Mouse (Mus musculus) lung, postnatal 14 days (tissue): ENCODE measurements around the gene Eif4e.
A peak's percentile ranks its signal among the peaks of the same experiment; 100 is the strongest.
"Not testable (repeated sequence)": the region's sequence is repeated elsewhere in the genome, so short reads cannot be mapped to it uniquely, and the experiment has no call there.

Experiments
- DNase-seq: peaks from one replicate; pipeline ENCODE4 v3.0.0; 2021

Gene Eif4e

DNA sequence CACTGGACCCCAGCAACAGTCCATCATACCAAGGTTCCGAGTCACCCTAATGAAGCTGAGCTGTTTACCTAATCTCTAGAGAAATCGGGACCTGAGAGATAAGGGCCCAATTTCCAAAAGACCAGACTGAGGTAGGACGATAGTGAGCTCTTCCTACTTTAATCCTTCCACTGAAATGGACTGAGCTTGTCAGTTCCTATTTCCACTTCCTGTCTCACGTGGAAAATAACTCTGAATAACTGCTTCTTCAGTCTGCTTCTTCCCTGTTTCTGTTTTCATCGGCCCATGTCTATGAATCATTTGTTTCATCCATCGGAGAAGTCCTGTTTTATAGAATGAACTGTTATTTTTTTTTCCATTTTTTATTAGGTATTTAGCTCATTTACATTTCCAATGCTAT is 6.8 kb upstream of the Eif4e start:
- no peak for DNase-seq

DNA sequence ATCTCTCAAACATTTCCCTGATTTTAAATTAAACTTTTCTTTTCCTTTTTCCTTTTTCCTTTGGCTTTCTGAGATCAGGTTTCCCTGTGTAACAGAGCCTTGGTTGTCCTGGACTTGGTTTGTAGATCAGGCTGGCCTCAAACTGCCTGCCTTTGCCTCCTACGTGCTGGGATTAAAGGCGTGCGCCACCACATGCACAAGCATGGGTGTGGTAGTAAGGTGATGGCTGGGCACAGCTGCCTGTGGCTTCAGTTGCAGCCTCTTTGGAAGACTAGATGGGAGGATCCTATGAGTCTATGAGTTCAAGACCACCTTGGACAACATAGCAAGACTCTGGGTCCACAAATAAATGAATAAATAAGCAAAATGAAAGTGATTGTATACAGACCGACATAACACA is 2.0 kb upstream of the Eif4e start:
- no peak for DNase-seq

DNA sequence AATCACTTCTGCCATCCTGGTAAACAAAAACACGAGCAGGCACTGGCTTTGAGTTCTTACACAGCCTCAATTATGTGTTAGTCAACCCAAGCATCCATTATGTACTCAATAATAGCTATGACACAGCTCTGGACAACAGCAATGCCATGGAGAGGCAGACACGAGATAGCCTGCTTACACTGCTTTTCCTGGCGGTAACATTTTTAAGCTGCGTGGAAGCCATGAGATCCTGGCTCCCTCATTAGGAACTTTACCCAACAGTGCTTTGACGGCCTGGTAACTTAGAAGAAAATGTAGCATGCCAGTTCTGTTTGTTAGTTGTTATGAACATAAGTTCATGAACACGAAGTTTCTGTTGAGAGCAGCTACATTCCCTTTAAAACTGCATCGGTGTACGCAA is 485 bp upstream of the Eif4e start:
- DNase-seq = no peak

DNA sequence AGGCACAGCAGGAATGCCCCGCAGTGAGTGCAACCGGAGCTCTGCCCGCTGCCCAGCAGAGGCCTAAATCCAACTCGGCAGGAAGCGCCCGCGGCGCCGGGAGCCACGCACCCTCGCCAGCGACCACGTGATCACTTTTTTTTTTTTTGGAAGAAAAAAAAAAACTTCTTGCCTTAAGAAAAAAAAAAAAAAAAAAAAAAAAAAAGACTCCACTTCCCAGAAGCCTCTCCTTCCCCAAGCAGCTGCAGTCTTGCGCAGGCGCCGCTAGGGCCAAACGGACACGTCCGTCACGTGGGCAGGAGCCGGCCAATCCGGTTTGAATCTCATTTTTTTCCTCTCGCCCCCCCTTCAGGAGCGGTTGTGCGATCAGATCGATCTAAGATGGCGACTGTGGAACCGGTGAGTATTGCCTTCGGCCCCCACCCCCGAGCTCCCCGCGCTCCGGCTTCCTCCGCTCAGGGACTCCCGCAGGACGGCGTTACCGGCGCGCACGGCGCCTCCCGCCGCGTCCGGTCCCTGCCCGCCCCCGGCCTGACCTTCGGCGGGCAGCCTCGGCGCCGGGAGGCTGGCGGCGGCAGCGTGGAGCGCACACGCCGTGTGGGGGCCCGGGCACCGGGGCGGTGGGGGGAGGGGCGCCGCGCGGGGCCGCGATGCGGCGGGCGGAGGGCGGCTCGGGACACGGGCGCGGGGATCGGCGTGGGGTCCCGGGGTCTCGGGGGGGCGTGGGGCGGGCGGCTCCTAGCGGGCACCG is 1.1 kb downstream of the Eif4e start:
- peak; percentile 97 for DNase-seq

DNA sequence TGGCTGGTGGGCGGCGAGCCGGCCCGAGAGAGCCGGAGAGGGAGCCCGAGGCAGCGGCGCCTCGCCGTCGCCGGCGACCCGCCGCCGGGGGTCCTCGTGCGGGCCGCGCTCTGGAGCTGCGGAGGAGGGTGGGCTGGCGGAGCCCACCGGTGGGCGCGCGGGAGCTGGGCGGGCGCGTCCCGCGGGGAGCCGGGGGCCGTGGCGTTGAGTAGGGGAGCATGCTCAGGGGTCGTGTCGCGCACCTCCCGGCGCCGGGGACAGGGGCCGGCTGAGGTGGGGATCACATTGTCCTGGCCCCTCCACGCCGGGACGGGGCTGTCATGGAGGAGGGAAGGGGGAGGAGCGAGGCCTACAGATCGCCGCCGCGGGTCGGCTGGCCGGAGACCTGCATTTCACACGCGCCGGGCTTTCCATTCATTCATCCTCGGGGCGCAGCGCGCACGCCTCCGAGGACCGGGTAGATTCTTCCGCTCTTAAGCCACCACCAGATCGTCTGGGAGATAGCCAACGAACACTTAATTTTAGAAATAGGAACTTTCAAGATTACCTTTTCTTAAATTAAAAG is 1.8 kb downstream of the Eif4e start:
- DNase-seq = peak; percentile 68

DNA sequence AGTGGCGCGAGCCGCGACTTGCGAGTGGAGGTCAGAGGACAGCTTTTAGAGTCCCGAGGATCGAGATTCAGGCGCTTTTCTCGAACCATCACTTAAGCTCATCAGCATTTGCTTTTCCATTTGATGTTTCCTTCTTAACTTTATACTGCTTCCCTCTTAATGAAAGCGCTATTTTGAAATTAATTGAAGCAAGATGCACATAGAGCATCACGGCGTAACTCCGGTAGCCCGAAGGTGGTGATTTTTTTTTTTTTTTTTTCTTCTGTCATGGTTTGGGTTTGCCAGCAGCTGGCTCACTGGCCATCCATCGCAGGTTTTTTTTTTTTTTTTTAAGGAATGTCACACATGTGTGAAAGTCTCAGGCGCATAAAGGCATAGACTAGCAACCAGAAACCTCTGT is 2.3 kb downstream of the Eif4e start:
- DNase-seq = no peak

DNA sequence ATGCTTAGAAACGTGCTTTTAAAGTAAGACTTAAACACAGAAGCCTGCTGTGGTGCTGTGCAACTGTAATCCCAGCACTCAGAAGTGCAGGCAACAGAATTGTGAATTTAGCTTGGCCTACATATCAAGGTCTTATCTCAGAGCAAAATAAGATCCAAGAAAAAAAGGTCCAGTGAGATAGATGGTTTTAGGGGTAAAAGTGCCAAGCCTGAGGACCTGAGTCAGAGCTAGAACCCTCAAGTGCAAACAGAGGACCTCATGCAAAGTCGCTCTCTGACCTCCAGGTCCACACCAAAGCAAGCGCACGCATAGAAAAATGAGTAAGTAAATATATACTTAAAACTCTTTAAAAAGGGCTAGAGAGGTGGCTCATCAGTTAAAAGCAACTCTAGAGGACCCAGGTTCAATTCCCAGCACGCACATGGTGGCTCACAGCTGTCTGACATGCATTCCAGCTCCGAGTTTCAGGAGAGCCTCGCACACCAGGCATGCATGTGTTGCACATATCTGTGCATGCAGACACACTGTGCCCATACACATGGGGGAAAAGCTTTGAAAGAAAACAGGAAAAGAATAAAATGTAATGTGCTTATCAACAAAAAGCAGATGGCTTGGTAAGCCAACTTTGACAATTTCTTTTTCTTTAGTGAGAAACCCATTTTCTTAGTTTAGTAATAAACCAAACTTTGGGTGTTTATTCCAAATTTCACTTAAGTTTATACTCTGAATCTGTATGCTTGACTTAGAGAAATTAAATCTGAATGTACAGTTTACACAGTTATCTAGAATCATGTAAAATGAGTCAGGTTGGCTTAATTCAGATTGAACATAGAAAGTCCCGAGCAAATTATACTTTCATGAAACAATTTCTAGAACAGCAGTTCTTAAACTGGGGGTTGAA is 4.8 kb downstream of the Eif4e start:
- no peak for DNase-seq

DNA sequence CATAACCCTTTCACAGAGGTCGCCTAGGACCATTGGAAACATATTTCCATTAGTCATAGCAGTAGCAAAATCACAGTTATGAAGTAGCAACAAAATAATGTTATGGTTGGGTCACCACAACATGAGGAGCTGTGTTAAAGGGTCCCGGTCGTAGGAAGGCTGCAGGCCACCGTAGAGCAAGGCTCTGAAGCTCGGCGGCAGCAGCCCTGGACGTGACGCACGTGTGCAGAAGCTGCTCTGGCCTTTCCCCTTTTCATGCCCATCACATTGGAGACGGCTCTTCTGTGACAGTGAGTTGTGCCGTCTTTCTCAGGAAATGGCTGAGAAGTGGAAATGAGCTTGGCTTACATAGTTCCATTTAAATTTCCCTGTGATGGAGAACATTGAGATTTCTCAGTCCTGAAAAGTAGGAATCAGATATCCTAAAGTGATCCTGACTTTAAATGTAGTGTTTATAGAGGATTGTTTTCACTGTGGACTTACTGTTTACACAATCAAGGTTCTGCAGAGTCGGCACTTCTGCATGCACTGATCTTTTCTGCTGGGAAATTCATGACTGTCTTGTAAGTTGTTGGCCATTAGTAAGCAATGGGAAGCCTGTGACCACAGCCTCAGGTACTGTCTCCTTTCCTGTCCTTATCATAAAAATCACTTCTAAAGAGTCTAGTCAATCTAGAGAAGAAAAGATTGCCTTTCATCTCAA is 5.7 kb downstream of the Eif4e start:
- DNase-seq = no peak

DNA sequence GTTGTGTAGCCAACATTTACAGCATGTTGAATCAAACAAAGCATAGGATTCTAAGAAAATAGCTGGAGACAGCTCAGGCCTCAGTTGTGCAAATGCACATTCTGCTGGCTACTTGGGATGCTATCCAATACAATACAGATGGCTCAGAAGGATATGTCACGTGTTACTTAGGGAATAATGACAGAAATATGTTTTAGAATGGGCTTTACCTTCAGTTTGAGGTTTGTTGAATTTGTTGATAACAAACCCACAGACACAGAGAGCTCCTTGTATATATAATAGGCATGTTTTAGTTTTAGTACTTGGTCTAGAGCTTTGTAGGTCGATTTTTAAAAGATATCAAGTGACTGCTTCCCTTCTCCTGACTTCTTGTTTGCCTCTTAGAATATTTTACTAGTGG is 6.8 kb downstream of the Eif4e start:
- no peak for DNase-seq

DNA sequence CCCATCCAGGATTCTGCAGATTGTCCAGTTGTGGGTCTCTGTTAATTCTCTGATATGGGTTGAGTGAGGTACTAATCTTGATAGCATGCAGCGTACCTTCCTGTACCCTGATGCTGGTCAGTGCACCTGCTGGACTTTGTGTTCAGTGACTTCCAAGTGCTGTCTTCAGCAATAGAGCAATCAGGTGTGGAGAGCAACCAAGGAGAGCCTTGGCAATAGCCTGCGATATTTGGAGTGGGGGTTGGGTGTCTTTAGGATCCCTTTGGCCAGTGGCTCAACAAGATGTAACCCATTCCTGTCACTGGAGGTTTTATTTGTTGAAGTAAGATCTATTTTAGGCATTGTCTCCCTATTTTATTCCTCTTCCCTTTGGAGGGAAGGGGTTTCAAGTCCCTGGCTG is 10.1 kb downstream of the Eif4e start:
- no peak for DNase-seq

DNA sequence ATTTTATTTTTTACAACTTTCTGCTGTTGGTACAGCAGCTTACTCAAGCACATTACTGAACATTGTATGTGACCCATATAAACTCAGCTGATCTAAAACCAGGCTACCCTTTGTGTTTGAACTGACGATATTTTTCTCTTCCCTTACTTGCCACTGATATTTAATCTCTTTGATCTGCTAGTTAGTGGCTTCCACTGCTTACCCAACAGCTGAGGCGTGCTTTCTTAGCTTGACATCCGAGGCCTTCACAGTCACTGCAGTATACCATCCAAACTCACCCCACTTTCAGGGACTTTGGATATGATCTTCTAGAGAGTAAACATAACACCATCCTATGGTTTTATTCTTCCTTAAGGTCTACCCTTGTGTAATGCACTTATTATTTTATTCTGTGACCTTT is 16.6 kb downstream of the Eif4e start:
- DNase-seq = no peak

DNA sequence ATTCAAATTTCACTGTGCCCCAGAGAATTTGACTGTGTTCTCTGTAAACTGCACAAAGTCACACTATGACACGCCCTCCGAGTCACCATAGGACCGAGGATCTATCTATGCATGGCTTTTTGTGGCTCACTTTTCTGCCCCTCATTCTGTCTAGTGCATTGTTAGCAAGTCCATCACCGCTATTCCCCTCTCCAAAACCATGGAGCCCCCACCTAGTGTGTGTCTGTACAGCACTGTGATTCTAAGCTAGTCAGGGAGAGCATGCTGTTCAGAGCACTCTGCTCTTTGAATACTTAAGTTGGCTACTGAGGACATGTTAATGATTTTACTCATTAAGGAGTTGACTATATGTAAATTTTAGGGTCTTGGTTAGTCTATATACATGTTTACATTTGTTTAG is 18.1 kb downstream of the Eif4e start:
- DNase-seq = no peak

DNA sequence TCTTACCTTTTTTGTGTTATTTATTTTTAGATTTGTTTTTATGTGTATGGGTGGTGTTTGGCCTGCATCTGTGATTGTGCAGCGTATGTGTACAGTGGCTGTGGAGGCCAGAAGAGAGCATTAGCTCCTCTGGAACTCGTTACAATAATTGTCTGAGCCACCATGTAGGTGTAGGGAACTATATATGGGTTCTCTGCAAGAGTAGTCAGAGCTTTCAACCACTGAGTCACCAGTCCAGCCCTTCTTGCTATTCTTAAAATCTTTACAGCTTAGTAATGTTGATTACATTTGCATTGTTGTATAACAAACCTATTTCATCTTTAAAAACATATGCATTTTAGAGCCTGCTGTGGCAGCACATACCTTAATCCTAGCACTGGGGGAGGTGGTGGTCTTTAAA is 20.7 kb downstream of the Eif4e start:
- no peak for DNase-seq

DNA sequence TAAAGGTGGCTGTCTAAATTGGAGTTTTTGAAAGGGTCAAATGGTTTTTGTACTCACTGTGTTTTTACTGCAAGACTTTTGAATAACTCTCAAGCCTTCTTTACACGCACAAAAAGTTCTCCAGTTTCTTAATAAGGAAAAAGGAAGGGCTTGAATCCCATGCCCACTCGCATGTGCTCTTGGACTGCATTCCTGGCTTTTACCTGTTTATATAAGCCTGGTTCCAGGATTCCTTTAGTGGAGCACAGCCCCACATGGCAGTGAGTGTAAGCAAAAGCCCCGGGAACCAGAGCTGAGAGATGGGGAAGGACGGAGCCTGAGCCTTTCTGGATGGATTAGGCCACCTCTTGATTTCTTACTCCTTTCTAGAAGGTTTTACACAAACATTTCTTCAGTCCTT is 23.1 kb downstream of the Eif4e start:
- no peak for DNase-seq

DNA sequence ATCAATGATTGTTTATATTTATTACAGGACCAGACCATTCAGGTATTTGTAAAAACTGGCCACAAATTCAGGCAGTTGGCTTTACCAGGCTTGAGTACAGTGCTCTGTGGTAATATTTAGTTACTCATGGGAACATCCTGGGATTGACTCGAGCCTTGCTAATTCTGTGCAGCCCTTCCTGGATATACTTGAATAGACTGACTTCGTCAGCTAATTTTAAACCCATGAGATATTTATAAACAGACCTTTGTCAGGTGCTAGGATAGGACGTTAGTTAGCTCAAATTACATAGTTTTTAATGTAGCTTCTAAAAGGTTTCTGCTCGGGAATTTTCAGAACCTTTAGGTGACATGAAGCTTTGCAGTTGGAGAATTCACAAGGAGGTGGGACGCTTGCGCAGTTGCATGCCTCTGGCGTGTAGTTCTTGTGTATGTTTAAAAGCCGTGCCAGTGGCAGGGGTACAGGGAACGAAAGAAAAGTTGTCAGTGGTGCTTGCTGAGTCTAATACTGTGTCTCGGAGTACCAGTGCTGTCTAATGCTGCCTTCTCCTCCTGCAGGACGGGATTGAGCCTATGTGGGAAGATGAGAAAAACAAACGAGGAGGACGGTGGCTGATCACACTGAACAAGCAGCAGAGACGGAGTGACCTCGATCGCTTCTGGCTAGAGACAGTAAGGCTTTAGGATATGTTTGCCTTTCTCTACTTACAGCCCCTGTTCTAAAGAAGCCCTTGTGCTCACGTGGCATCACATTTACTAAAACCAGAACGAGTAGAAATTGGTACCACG is 24.6 kb downstream of the Eif4e start:
- DNase-seq = no peak

DNA sequence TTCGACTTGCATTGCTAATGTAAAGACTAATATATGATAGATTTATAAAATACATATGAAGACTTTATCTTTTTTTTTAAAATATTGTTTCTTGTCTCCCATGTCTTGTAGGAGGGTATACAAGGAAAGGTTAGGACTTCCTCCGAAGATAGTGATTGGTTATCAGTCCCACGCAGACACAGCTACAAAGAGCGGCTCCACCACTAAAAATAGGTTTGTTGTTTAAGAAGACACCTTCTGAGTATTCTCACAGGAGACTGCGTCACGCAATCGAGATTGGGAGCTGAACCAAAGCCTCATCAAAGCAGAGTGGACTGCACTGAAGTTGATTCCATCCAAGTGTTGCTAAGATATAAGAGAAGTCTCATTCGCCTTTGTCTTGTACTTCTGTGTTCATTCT is 29.3 kb downstream of the Eif4e start:
- not testable (repeated sequence) for DNase-seq

DNA sequence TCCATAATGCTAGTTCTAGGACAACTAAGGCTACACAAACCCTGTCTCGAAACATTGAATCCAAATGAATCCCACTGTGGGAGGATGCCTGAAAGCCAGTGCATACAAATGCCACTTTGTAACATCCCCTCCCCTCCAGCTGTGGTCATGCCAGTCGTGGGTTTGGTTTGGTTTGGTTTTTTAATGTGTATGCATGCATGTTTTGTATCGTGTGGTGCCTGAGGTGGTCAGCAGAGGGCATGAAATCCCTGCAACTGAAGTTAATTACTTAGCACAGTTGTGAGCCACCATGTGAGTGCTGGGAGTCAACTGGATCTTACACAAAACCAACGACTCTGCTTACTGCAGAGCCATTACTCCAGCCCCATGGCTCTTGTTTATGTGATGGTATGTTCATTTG is 32.5 kb downstream of the Eif4e start:
- DNase-seq = no peak

DNA sequence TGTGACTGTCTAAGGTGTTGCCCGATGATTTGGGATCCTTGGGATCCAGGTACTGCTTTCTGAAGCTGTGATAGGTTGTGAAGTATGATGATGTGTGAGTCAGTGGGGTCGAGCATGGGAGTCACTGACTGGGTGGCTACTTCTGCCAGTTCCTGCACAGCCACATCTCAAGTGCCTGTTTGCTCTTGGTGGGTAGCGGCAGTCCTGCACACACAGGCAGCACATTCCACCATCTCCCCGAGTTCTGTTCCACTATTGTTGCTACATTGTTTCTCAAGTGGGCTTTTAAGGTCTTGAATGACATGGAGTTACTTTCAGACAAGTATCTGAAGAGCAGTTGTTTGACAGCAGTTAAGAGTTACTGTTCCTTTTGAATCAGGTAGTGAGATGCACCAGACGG is 34.3 kb downstream of the Eif4e start:
- no peak for DNase-seq

DNA sequence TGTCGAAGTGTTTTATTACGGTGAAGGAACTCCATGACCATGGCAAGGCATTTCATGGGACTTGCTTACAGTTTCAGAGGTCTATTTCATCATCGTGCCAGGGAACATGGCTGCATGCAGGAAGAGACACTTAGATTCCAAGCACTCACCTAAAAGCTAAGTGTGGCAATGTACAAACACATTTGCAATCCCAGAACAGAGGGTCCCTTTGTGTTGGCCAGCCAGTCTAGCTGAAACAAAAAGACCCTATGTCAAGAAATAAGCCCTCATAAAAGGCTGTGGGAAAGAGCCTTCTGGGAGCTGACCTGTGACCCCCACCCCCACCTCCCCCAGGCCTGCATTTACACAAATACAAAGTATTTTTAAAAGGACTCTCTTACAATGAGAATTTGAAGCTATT is 34.9 kb downstream of the Eif4e start:
- no peak for DNase-seq

DNA sequence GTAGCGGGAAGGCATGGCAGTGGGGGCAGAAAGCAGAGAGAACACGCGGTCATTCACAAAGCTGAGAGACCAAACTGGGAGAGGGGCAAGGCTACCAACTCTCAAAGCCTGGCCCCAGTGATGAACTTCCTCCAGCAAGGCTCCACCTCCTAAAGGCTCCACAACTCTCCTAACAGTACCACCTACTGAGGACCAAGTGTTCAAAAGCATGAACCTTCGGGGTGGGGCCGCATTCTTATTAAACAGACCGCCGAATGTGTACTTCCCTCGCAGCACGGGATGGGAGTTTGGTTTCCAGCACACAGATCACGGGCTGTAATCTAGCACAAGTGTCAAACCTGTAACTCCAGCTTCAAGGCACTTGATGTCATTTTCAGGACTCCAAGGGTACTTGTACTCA is 52.9 kb downstream of the Eif4e start:
- DNase-seq = no peak

DNA sequence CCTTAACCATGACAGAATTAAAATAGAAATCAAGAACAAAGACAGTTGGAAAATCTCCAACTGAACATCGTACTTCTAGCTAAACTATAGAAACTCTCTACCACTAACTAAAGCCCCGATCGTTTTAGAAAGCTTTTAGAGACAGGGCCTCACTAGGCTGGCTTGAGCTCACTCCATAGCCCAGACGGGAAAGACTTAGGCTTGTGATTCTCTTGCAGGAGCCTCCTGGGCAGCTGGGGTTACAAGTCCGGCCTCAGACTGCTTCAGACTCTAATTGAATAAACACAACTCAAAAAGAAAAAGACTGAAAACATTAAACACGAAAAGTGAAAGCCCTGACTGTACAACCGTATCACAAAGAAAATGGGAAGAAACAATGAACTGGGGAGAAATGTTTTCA is 60.2 kb downstream of the Eif4e start:
- DNase-seq = no peak

DNA sequence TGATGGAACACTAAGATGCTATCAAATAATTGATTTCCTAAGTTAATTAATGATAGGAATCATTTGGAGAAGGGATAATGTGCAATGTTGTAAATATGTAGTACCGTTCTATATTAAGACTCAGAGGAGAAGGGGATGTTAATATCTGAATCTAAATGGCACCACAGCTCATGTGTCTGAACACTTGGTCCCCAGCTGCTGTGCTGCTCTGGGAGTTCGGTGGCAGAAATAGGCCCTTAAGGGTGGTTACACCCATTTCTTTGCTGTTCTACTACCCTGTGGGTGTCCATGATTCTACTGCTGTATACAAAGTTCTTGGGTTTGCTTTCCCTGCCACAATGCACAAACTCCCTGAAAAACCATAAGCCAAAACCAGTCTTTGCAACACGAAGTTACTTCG is 61.2 kb downstream of the Eif4e start:
- DNase-seq = no peak

DNA sequence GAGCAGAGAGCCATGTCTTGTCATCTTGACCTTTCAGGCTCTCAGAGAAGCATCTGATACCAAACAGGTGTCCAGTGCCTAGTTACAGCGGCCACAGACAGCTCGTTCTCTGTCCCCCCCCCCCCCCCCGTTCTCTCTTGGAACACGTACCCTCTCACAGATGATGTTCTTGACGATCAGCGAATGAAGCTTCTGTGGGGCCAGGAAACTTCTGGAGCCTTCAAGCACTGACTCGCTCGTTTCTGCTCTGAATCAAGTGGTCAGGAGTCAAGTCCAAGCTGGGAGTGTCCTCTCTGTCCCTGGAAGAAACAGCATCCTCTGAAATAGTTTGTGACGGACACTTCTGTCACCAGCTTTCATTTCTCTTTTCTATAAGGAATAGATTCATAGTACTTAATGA is 62.0 kb downstream of the Eif4e start:
- DNase-seq = no peak
